Mouse (Mus musculus): ENCODE measurements around the gene Afap1.

GRCm38 (mm10) chr5:35939958-35940357 lies 46.8 kb downstream of the Afap1 start:
- no peak for TF ChIP-seq CTCF (IDR thresholded peaks at IDR 0.05; ENCODE audit: low read depth, low read length)
- TF ChIP-seq POLR2A (IDR thresholded peaks at IDR 0.05; ENCODE audit: insufficient read depth, low read length) = no peak

Data from ES-Bruce4 (cell line).